Mouse (Mus musculus): ENCODE results near the gene Zbtb34. TPM values are rescaled to one million over a fixed set of nuclear protein-coding genes. Genes with fewer than 3 reads are reported as not detected.

Zbtb34 gene
- total RNA-seq, 2 experiments from 2014 or later = 13.7 to 16.1 TPM

- no peak for DNase-seq (ENCODE audit: low spot score in 2 of 2)
Measured at GRCm38 (mm10) chr2:33402638-33403037, 28.5 kb downstream of the Zbtb34 start.

GRCm38 (mm10) chr2:33402236-33402635 is 28.9 kb downstream of the Zbtb34 start:
- peak; percentile 73 to 81 for DNase-seq (ENCODE audit: low spot score in 2 of 2)

GRCm38 (mm10) chr2:33401217-33401616 is 29.9 kb downstream of the Zbtb34 start:
- no peak for DNase-seq (ENCODE audit: low spot score in 2 of 2)

- no peak for DNase-seq (ENCODE audit: low spot score in 2 of 2)
Measured at GRCm38 (mm10) chr2:33400541-33400940, 30.6 kb downstream of the Zbtb34 start.

GRCm38 (mm10) chr2:33399091-33399490 is 32.0 kb downstream of the Zbtb34 start:
- no peak for DNase-seq (ENCODE audit: low spot score in 2 of 2)

- no peak for DNase-seq (ENCODE audit: low spot score in 2 of 2)
Measured at GRCm38 (mm10) chr2:33397036-33397435, 34.1 kb downstream of the Zbtb34 start.

GRCm38 (mm10) chr2:33395053-33395452 is 36.1 kb downstream of the Zbtb34 start:
- no peak for DNase-seq (ENCODE audit: low spot score in 2 of 2)

- peak; percentile 37 to 70 for DNase-seq (ENCODE audit: low spot score in 2 of 2)
Measured at GRCm38 (mm10) chr2:33393951-33394635, 37.0 kb downstream of the Zbtb34 start.

GRCm38 (mm10) chr2:33393021-33393420 is 38.1 kb downstream of the Zbtb34 start:
- DNase-seq (ENCODE audit: low spot score in 2 of 2) = no peak

GRCm38 (mm10) chr2:33371648-33372408 is 59.3 kb downstream of the Zbtb34 start:
- no peak for DNase-seq (ENCODE audit: low spot score in 2 of 2)

GRCm38 (mm10) chr2:33370777-33371647 is 60.1 kb downstream of the Zbtb34 start, which contains the start of gene Ralgps1:
TSS of gene Ralgps1 (minus strand) at chr2:33371486.
- peak; percentile 96 to 98 for DNase-seq (ENCODE audit: low spot score in 2 of 2)

- no peak for DNase-seq (ENCODE audit: low spot score in 2 of 2)
Measured at GRCm38 (mm10) chr2:33370276-33370776, 60.8 kb downstream of the Zbtb34 start.

- DNase-seq (ENCODE audit: low spot score in 2 of 2) = no peak
Measured at GRCm38 (mm10) chr2:33369453-33369852, 61.7 kb downstream of the Zbtb34 start.

GRCm38 (mm10) chr2:33368486-33368885 is 62.6 kb downstream of the Zbtb34 start:
- no peak for DNase-seq (ENCODE audit: low spot score in 2 of 2)

GRCm38 (mm10) chr2:33365703-33366471 is 65.2 kb downstream of the Zbtb34 start:
- peak in 1 of 2 experiments; percentile 67 for DNase-seq (ENCODE audit: low spot score in 2 of 2)

- no peak for DNase-seq (ENCODE audit: low spot score in 2 of 2)
Measured at GRCm38 (mm10) chr2:33364656-33365055, 66.5 kb downstream of the Zbtb34 start.

GRCm38 (mm10) chr2:33363890-33364289 is 67.2 kb downstream of the Zbtb34 start:
- no peak for DNase-seq (ENCODE audit: low spot score in 2 of 2)

GRCm38 (mm10) chr2:33361139-33361716 is 69.9 kb downstream of the Zbtb34 start:
- no peak for DNase-seq (ENCODE audit: low spot score in 2 of 2)

- DNase-seq (ENCODE audit: low spot score in 2 of 2) = no peak
Measured at GRCm38 (mm10) chr2:33360564-33360963, 70.6 kb downstream of the Zbtb34 start.

- DNase-seq (ENCODE audit: low spot score in 2 of 2) = no peak
Measured at GRCm38 (mm10) chr2:33359184-33359583, 71.9 kb downstream of the Zbtb34 start.

All from layer of hippocampus, postnatal 14 days (tissue).